Mouse (Mus musculus): ENCODE results near the gene Sdccag8. TPM values are rescaled to one million over a fixed set of nuclear protein-coding genes. Genes with fewer than 3 reads are reported as not detected.

Gene Sdccag8
- total and polyA plus RNA-seq, 2 experiments = 2.3 to 9.5 TPM

DNA sequence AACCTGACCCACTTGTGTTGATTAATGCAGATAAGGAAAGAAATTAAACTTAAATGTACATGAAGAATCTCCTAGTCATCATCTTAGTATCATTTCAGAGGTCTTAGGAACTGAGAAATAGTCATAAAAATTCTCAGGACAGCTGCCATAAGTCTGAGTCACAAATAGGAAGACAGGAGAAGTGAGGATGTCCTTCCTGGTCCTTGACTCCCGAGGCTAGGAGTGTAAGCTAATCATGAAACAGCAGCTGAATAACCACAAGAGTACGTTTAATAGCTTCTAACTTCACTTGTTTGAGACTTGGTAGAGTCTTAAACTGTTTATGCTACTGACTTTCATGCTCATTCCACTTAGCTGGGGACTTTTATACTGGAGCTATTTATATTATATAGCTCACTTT is 214.6 kb downstream of the Sdccag8 start:
- Histone ChIP-seq H3K4me3 (ENCODE audit: insufficient read depth, low read depth, low read length) (no peak overlapping the region), H3K4me1 (ENCODE audit: control insufficient read depth, insufficient read depth, low read length) (no peaks in the 10 kb centered on the region), H3K27me3 (ENCODE audit: control insufficient read depth, insufficient read depth, low read length) (no peaks in the 10 kb centered on the region), H3K27ac (replicated peaks; ENCODE audit: insufficient read depth, low read depth, low read length) (no peak overlapping the region), H3K79me2 (ENCODE audit: control insufficient read depth, insufficient read depth, low read length) (no peaks in the 10 kb centered on the region), H3K9ac (ENCODE audit: low read depth, low read length) (no peak overlapping the region), H3K36me3 (ENCODE audit: control insufficient read depth, insufficient read depth, low read length) (no peaks in the 10 kb centered on the region; the same call in 1 of the 2 replicates)
- DNase-seq (ENCODE audit: extremely low read depth, low read depth, low spot score) = no peak
- 71% methylated on average over 2 of the region's 2 CpGs for WGBS
- no peak for TF ChIP-seq POLR2A (IDR thresholded peaks at IDR 0.05; ENCODE audit: extremely low read depth, insufficient read depth, low read length)
- no peak for TF ChIP-seq CTCF (IDR thresholded peaks at IDR 0.05; ENCODE audit: low read depth, low read length)

DNA sequence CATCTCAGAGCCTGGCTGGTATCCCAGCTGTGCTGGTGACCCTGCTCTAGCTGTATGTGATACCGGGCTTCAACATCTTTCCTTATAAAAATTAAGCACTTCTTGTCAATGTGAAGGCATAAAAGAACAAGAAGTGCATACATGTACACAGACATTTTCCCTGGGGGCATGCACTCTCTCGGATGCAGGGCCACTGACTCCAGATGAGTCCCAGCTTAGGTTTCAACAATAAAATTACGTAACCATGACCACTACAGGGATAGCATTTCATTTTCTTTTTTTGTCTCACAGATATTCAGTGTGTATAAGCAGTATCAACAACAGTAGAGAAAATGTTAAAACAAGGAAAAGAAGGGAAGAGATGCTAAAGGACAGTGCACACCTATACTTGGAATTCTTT is 216.2 kb downstream of the Sdccag8 start:
- no peak overlapping the region for H3K4me3 ChIP-seq (ENCODE audit: insufficient read depth, low read depth, low read length)
- no peak for TF ChIP-seq POLR2A (IDR thresholded peaks at IDR 0.05; ENCODE audit: extremely low read depth, insufficient read depth, low read length)
- TF ChIP-seq CTCF (IDR thresholded peaks at IDR 0.05; ENCODE audit: low read depth, low read length) = no peak
- H3K9ac ChIP-seq (ENCODE audit: low read depth, low read length) = no peak overlapping the region
- no peaks in the 10 kb centered on the region for H3K79me2 ChIP-seq (ENCODE audit: control insufficient read depth, insufficient read depth, low read length)
- no peaks in the 10 kb centered on the region for H3K4me1 ChIP-seq (ENCODE audit: control insufficient read depth, insufficient read depth, low read length)
- no peaks in the 10 kb centered on the region for H3K27me3 ChIP-seq (ENCODE audit: control insufficient read depth, insufficient read depth, low read length)
- no peak overlapping the region for H3K27ac ChIP-seq (replicated peaks; ENCODE audit: insufficient read depth, low read depth, low read length)
- no peaks in the 10 kb centered on the region for H3K36me3 ChIP-seq (ENCODE audit: control insufficient read depth, insufficient read depth, low read length)
- no peak for DNase-seq (ENCODE audit: extremely low read depth, low read depth, low spot score)
- 89% methylated on average over 3 of the region's 3 CpGs for WGBS

GRCm38 (mm10) chr1:177031196-177031595 is 216.7 kb downstream of the Sdccag8 start:
- no peak for DNase-seq (ENCODE audit: extremely low read depth, low read depth, low spot score)
- Histone ChIP-seq H3K79me2 (ENCODE audit: control insufficient read depth, insufficient read depth, low read length) (no peaks in the 10 kb centered on the region), H3K4me3 (ENCODE audit: insufficient read depth, low read depth, low read length) (no peak overlapping the region), H3K27ac (replicated peaks; ENCODE audit: insufficient read depth, low read depth, low read length) (no peak overlapping the region), H3K36me3 (ENCODE audit: control insufficient read depth, insufficient read depth, low read length) (no peaks in the 10 kb centered on the region), H3K9ac (ENCODE audit: low read depth, low read length) (no peak overlapping the region), H3K27me3 (ENCODE audit: control insufficient read depth, insufficient read depth, low read length) (no peaks in the 10 kb centered on the region), H3K4me1 (ENCODE audit: control insufficient read depth, insufficient read depth, low read length) (no peaks in the 10 kb centered on the region)
- no peak for TF ChIP-seq CTCF (IDR thresholded peaks at IDR 0.05; ENCODE audit: low read depth, low read length)
- no peak for TF ChIP-seq POLR2A (IDR thresholded peaks at IDR 0.05; ENCODE audit: extremely low read depth, insufficient read depth, low read length)
- 100% methylated on average over 1 of the region's 1 CpGs for WGBS

DNA sequence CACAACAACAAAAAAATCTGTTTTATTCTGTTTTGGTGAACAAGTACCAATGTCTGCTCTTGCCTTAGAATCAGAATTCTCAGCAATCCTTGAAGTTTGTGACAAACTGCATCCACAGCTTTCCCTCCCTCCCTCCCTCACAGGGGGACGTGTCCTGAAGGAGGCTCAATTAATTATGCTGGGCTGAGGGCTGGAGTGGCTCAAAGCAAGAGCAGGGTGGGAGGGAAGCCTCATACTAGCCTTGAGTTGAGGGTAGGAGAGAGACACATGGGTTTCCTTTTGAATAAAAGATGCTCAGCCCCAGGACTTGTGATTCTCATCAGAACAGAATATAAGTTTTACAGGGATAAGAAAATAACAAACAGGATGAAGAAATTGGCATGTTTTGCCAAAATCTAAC is 217.8 kb downstream of the Sdccag8 start:
- WGBS = 86% methylated on average over 1 of the region's 1 CpGs
- Histone ChIP-seq H3K79me2 (ENCODE audit: control insufficient read depth, insufficient read depth, low read length) (no peaks in the 10 kb centered on the region), H3K4me1 (ENCODE audit: control insufficient read depth, insufficient read depth, low read length) (no peaks in the 10 kb centered on the region), H3K27ac (replicated peaks; ENCODE audit: insufficient read depth, low read depth, low read length) (no peak overlapping the region), H3K9ac (ENCODE audit: low read depth, low read length) (no peak overlapping the region), H3K36me3 (ENCODE audit: control insufficient read depth, insufficient read depth, low read length) (no peaks in the 10 kb centered on the region), H3K27me3 (ENCODE audit: control insufficient read depth, insufficient read depth, low read length) (no peaks in the 10 kb centered on the region), H3K4me3 (ENCODE audit: insufficient read depth, low read depth, low read length) (no peak overlapping the region)
- DNase-seq (ENCODE audit: extremely low read depth, low read depth, low spot score) = no peak
- TF ChIP-seq POLR2A (IDR thresholded peaks at IDR 0.05; ENCODE audit: extremely low read depth, insufficient read depth, low read length) = no peak
- no peak for TF ChIP-seq CTCF (IDR thresholded peaks at IDR 0.05; ENCODE audit: low read depth, low read length)

DNA sequence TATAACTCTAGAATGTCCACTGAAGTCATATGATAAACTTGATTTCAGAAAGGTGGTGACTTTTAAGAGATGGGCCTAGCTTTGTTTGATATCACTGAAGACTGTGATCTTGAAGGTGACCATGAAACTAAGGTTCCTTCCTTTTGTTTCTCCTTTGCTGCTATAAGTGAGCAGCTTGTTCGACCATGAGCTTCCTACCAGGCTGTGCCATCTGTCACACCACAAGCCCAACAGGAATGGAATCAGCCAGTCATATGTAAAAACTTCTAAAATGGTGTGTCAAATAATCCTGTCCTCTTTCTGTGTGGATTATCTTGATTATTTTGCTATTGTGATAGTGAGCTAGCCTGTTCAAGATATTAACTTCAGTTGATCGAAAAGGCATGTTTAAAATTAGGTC is 221.0 kb downstream of the Sdccag8 start:
- Histone ChIP-seq H3K79me2 (ENCODE audit: control insufficient read depth, insufficient read depth, low read length) (no peaks in the 10 kb centered on the region), H3K36me3 (ENCODE audit: control insufficient read depth, insufficient read depth, low read length) (no peaks in the 10 kb centered on the region), H3K27me3 (ENCODE audit: control insufficient read depth, insufficient read depth, low read length) (no peaks in the 10 kb centered on the region), H3K4me1 (ENCODE audit: control insufficient read depth, insufficient read depth, low read length) (no peaks in the 10 kb centered on the region), H3K27ac (replicated peaks; ENCODE audit: insufficient read depth, low read depth, low read length) (no peak overlapping the region), H3K4me3 (ENCODE audit: insufficient read depth, low read depth, low read length) (no peak overlapping the region), H3K9ac (ENCODE audit: low read depth, low read length) (no peak overlapping the region)
- no peak for DNase-seq (ENCODE audit: extremely low read depth, low read depth, low spot score)
- 97% methylated on average over 2 of the region's 2 CpGs for WGBS
- TF ChIP-seq CTCF (IDR thresholded peaks at IDR 0.05; ENCODE audit: low read depth, low read length) (no peak), POLR2A (IDR thresholded peaks at IDR 0.05; ENCODE audit: extremely low read depth, insufficient read depth, low read length) (no peak)

DNA sequence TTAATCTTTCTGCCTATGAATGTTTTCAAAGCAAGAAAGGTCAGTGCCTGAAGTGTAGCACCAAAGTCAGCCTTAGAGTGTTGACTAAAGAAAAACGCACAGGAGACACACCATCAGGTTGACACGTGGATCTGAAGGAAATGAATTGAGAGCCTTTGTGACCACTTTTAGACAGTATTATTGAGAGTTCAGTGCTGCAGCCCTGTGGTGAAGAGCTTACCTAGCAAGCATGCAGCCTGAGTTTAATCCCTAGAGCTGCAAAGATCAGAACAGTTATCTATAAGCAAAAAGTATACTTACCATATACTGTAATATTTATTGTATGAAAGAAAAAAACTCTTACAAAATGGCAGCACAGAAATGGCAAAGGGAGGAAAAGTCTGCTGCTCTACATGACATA is 223.9 kb downstream of the Sdccag8 start:
- Histone ChIP-seq H3K4me3 (ENCODE audit: insufficient read depth, low read depth, low read length) (no peak overlapping the region), H3K36me3 (ENCODE audit: control insufficient read depth, insufficient read depth, low read length) (no peaks in the 10 kb centered on the region), H3K79me2 (ENCODE audit: control insufficient read depth, insufficient read depth, low read length) (no peaks in the 10 kb centered on the region), H3K27me3 (ENCODE audit: control insufficient read depth, insufficient read depth, low read length) (no peaks in the 10 kb centered on the region), H3K9ac (ENCODE audit: low read depth, low read length) (no peak overlapping the region), H3K27ac (replicated peaks; ENCODE audit: insufficient read depth, low read depth, low read length) (no peak overlapping the region), H3K4me1 (ENCODE audit: control insufficient read depth, insufficient read depth, low read length) (no peaks in the 10 kb centered on the region)
- no peak for DNase-seq (ENCODE audit: extremely low read depth, low read depth, low spot score)
- TF ChIP-seq POLR2A (IDR thresholded peaks at IDR 0.05; ENCODE audit: extremely low read depth, insufficient read depth, low read length) (no peak), CTCF (IDR thresholded peaks at IDR 0.05; ENCODE audit: low read depth, low read length) (no peak)
- WGBS = 68% methylated on average over 2 of the region's 2 CpGs

All from liver, adult 2 months (tissue).